Mouse (Mus musculus): ENCODE data around the gene Gm18336.

DNA sequence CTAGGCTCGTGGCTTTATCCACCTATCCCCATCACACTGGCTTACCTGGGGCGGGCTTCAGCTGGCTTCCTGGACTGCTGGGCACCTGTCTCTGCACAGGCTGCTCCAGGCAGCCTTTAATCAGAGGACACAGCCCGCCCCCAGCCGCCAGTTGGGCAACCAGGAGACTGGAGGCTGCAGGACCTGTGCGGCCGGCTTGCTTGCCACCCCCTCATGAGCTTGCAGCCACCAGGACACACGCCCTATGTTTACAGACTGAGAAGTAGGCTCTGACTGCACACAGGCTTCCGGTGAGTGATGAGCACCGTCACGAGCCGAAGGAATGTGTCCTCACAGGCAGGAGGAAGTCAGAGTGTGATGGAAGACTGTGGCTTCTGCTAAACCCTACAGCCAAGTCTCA, 36.7 kb upstream of the Gm18336 start, which contains the start of gene Trex2:
- TF ChIP-seq CTCF (IDR thresholded peaks at IDR 0.05; ENCODE audit: low read depth, low read length) (no peak), POLR2A (IDR thresholded peaks at IDR 0.05; ENCODE audit: extremely low read depth, insufficient read depth, low read length) (no peak)

All from liver, adult 2 months (tissue).